Mouse (Mus musculus) C2C12 (cell line): ENCODE data around the gene Armc9. TPM values are rescaled to one million over a fixed set of nuclear protein-coding genes. Genes with fewer than 3 reads are reported as not detected.

Experiments used
- H3K27me3 ChIP-seq: one replicate; pipeline ENCODE4 v1.6.1; 2011; ENCODE audit not compliant: control insufficient read depth, insufficient read depth, insufficient read length
- H3K36me3 ChIP-seq: one replicate; pipeline ENCODE4 v1.6.1; 2011; ENCODE audit not compliant: control insufficient read depth, insufficient read depth
- H3K4me3 ChIP-seq: one replicate; pipeline ENCODE4 v1.5.1; 2011; ENCODE audit warnings: mild to moderate bottlenecking, control low read depth; ENCODE audit not compliant: poor library complexity, insufficient read depth, severe bottlenecking
- H3K79me2 ChIP-seq: one replicate; pipeline ENCODE4 v1.6.1; 2011; ENCODE audit not compliant: control insufficient read depth, insufficient read depth
- H3K79me3 ChIP-seq: one replicate; pipeline ENCODE4 v1.6.1; 2011; ENCODE audit warnings: low read depth, control low read depth
- H3ac ChIP-seq: one replicate; pipeline ENCODE3; 2011; ENCODE audit warnings: low read depth; ENCODE audit not compliant: control insufficient read depth, insufficient read length
- CEBPB ChIP-seq: IDR thresholded peaks from one replicate; pipeline ENCODE4 v1.6.1; 2011; ENCODE audit warnings: low read depth, mild to moderate bottlenecking, control low read depth, moderate library complexity
- CTCF ChIP-seq: IDR thresholded peaks from one replicate; pipeline ENCODE4 v1.5.1; 2011; ENCODE audit not compliant: control insufficient read depth, insufficient read depth, insufficient read length
- FOSL1 ChIP-seq: IDR thresholded peaks from one replicate; pipeline ENCODE4 v1.8.0; 2011; ENCODE audit warnings: mild to moderate bottlenecking, low read length; ENCODE audit not compliant: poor library complexity, insufficient read depth, severe bottlenecking
- MAX ChIP-seq: IDR thresholded peaks from one replicate; pipeline ENCODE4 v1.6.1; 2011; ENCODE audit warnings: mild to moderate bottlenecking, control low read depth
- MYOD1 ChIP-seq: IDR thresholded peaks from one replicate; pipeline ENCODE4 v1.6.1; 2011; ENCODE audit warnings: low read depth; ENCODE audit not compliant: control insufficient read depth, insufficient read length
- MYOG ChIP-seq: IDR thresholded peaks from one replicate; pipeline ENCODE4 v1.6.1; 2011; ENCODE audit not compliant: control insufficient read depth, insufficient read length; ENCODE audit errors: extremely low read depth
- USF1 ChIP-seq: IDR thresholded peaks from one replicate; pipeline ENCODE4 v1.6.1; 2011; ENCODE audit warnings: low read depth, mild to moderate bottlenecking, control low read depth, moderate library complexity
- polyA plus RNA-seq: library from polyadenylated mRNA; unstranded; fragments of >200 nt; fragmentation: generic; extraction: Trizol; gene quantifications from one replicate; pipeline ENCODE4 v1.2.1, GENCODE M21; 2012; ENCODE audit warnings: missing spikeins

Armc9 gene
- polyA plus RNA-seq, 1 experiment = 5.6 TPM

- H3K36me3 ChIP-seq = no peaks in the 10 kb centered on the region
- H3K79me2 ChIP-seq = no peaks in the 10 kb centered on the region
- no peak overlapping the region for H3K4me3 ChIP-seq
- TF ChIP-seq CTCF (no peak), MAX (no peak), MYOD1 (no peak)
- no peak overlapping the region for H3ac ChIP-seq
- peaks cover 9% of the 10 kb centered on the region for H3K27me3 ChIP-seq
- no peaks in the 10 kb centered on the region for H3K79me3 ChIP-seq
Observed at GRCm38 (mm10) chr1:86311467-86312005, 157.0 kb downstream of the Armc9 start.

- no peak for TF ChIP-seq USF1
- TF ChIP-seq CEBPB = no peak
- no peak for TF ChIP-seq FOSL1
- no peak for TF ChIP-seq MYOD1
- TF ChIP-seq CTCF = no peak
- TF ChIP-seq MAX = no peak
- TF ChIP-seq MYOG = no peak
- no peak overlapping the region for H3ac ChIP-seq
- no peaks in the 10 kb centered on the region for H3K79me2 ChIP-seq
- peaks cover 9% of the 10 kb centered on the region for H3K27me3 ChIP-seq
- H3K36me3 ChIP-seq = no peaks in the 10 kb centered on the region
- no peak overlapping the region for H3K4me3 ChIP-seq
- no peaks in the 10 kb centered on the region for H3K79me3 ChIP-seq
Observed at GRCm38 (mm10) chr1:86312269-86312668, 157.7 kb downstream of the Armc9 start.

GRCm38 (mm10) chr1:86313096-86313771 lies 158.7 kb downstream of the Armc9 start:
- no peak overlapping the region for H3K4me3 ChIP-seq
- peaks cover 9% of the 10 kb centered on the region for H3K27me3 ChIP-seq
- no peaks in the 10 kb centered on the region for H3K36me3 ChIP-seq
- H3ac ChIP-seq = no peak overlapping the region
- no peaks in the 10 kb centered on the region for H3K79me3 ChIP-seq
- TF ChIP-seq MYOG (no peak), CEBPB (no peak), MAX (no peak), FOSL1 (no peak), USF1 (no peak), CTCF (no peak), MYOD1 (no peak)
- no peaks in the 10 kb centered on the region for H3K79me2 ChIP-seq

GRCm38 (mm10) chr1:86313772-86314125 lies 159.2 kb downstream of the Armc9 start:
- no peaks in the 10 kb centered on the region for H3K79me3 ChIP-seq
- H3ac ChIP-seq = no peak overlapping the region
- H3K79me2 ChIP-seq = no peaks in the 10 kb centered on the region
- no peak for TF ChIP-seq MAX
- TF ChIP-seq MYOG = no peak
- no peak for TF ChIP-seq CEBPB
- TF ChIP-seq FOSL1 = no peak
- no peak for TF ChIP-seq MYOD1
- no peak for TF ChIP-seq CTCF
- TF ChIP-seq USF1 = no peak
- H3K36me3 ChIP-seq = no peaks in the 10 kb centered on the region
- peaks cover 9% of the 10 kb centered on the region for H3K27me3 ChIP-seq
- H3K4me3 ChIP-seq = no peak overlapping the region

GRCm38 (mm10) chr1:86320822-86321413 lies 166.3 kb downstream of the Armc9 start:
- Histone ChIP-seq H3K36me3 (no peaks in the 10 kb centered on the region), H3K79me2 (no peaks in the 10 kb centered on the region), H3K79me3 (no peaks in the 10 kb centered on the region), H3K27me3 (no peaks in the 10 kb centered on the region), H3ac (no peak overlapping the region), H3K4me3 (no peak overlapping the region)
- TF ChIP-seq CEBPB = no peak
- TF ChIP-seq MAX = no peak
- no peak for TF ChIP-seq MYOG
- no peak for TF ChIP-seq CTCF
- no peak for TF ChIP-seq FOSL1
- no peak for TF ChIP-seq MYOD1
- no peak for TF ChIP-seq USF1

Other genes starting within 250 kb of the Armc9 start
- gene 4933407L21Rik, start 226.3 kb upstream of the Armc9 start, polyA plus RNA-seq = not detected
- not detected for gene Gpr55, start 193.8 kb upstream of the Armc9 start, polyA plus RNA-seq
- gene Spata3, start 138.0 kb upstream of the Armc9 start, polyA plus RNA-seq = not detected
- gene 2810459M11Rik, start 108.9 kb upstream of the Armc9 start, polyA plus RNA-seq = not detected
- gene Psmd1, start 90.4 kb upstream of the Armc9 start, polyA plus RNA-seq = 88.9 TPM
- 0.14 TPM for gene Htr2b, start 42.8 kb upstream of the Armc9 start, polyA plus RNA-seq
- gene Gm21972, start 21.1 kb upstream of the Armc9 start, polyA plus RNA-seq = 1.9 TPM
- gene B3gnt7, start 148.1 kb downstream of the Armc9 start, polyA plus RNA-seq = not detected
- gene Ncl, start 204.6 kb downstream of the Armc9 start, polyA plus RNA-seq = 286 TPM